Mouse (Mus musculus) left cerebral cortex, adult 11 months (tissue): Measurements from ENCODE around the gene Cyp17a1.
A peak's percentile ranks its signal among the peaks of the same experiment; 100 is the strongest.

ENCODE experiments used
- DNase-seq: peaks from one replicate; pipeline ENCODE4 v3.0.0; 2022; ENCODE audit warnings: low spot score

Gene Cyp17a1

DNA sequence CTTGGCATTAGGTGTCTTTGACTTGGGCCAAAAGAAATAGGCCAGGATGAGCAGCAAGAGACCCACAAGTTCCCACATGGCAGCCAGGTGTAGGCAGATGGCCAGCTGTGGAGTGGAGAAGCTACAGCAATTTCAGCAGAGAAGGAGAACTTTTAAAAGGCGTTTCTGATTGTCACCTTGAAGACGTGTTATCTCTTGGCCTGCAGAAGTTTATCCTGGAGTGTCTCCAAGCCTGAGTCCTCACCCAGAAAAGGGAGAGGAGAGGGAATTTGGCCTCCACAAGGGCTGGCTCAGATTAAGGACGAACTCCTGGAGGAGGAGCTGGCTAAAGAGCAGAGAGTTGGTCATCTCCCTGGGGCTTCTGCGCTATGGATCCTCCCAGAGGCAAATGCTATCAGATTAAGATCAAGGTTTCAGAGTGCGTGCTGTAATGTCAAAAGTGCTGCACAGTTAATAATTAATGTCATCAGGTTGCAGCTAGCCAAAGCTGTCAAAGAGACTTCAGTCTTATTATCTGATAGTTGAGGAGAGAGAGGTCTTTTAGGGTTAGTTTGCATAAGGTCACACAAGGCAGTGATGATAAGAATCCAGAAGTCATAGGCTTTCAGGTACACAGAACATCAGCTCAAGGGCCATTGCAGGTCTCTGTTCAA, at the start of gene Cyp17a1:
TSS of gene Cyp17a1 (minus strand) at position 407 of the 653 bp plus-strand sequence.
- DNase-seq = no peak

DNA sequence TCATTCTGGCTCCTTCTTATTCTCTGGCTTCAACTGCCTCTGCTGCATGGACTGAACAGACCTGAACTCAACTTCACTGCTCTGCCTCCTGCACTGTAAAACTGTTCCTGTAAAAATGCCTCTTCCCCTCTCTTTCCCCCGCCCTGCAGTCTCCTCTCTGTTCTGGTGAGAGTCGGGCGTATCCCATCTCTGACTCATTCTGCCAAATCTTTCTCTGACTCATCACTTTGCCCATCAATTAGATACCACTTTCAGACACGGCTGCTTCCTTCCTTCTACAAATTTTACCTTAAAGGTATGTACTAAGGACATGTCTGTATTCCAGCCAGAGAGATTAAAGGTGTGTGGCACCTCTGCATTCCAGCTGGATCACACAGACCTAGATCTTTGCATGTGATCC, 45.2 kb upstream of the Cyp17a1 start:
- no peak for DNase-seq

DNA sequence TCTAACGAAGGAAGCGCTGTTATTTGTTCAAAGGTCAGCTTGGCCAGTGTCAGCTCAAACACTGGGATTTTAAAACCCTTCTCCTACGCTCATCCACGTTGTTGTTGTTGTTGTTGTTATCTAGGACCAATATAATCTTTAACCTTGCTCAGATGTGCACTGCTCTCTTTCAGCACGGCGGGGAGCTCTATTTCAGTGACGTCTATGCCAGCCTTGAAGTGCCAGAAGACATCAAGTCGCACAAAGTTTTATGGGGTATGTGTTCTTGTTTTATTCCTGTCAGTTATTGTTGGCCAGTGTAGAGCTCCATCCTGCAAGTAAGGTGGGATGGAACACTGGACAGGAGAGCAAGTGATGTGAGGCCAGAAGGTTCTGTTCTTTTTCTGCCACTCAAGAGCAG, 42.0 kb upstream of the Cyp17a1 start:
- DNase-seq = no peak

DNA sequence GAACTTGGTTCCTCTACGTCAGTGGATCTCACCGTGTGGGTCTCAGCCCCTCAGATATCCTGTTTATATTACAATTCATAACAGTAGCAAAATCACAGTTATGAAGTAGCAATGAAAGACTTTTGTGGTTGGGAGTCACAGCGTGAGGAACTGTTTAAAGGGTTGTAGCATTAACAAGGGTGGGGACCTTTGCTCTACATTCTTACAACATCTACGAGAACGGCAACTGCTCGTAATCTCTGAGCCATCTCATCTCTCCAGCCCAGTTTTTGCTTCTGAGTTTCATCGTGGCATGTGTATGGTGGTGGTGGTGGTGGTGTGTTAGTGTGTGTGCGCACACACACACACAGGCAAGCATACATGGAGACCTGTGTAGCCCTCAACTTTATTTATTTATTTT, 41.3 kb upstream of the Cyp17a1 start:
- DNase-seq = no peak

DNA sequence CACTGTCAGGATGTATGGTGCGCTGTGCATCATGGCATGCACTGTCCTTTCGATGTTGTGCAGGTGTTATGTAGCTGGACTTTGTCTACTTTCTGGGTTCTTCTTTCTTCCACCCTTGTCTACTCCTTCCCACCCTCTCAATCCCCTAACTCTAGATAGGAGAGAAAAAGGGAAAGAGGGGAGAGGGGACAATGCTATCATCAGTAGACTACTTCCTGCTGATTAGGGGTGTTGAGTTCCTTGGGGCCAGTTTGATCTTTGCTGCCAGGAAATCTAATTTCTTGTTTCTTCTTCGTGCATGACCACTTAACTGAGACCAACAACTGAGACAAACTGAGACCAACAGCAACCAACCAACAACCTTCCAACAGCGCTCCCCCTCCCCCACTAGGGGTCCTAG, 37.6 kb upstream of the Cyp17a1 start:
- DNase-seq = no peak

DNA sequence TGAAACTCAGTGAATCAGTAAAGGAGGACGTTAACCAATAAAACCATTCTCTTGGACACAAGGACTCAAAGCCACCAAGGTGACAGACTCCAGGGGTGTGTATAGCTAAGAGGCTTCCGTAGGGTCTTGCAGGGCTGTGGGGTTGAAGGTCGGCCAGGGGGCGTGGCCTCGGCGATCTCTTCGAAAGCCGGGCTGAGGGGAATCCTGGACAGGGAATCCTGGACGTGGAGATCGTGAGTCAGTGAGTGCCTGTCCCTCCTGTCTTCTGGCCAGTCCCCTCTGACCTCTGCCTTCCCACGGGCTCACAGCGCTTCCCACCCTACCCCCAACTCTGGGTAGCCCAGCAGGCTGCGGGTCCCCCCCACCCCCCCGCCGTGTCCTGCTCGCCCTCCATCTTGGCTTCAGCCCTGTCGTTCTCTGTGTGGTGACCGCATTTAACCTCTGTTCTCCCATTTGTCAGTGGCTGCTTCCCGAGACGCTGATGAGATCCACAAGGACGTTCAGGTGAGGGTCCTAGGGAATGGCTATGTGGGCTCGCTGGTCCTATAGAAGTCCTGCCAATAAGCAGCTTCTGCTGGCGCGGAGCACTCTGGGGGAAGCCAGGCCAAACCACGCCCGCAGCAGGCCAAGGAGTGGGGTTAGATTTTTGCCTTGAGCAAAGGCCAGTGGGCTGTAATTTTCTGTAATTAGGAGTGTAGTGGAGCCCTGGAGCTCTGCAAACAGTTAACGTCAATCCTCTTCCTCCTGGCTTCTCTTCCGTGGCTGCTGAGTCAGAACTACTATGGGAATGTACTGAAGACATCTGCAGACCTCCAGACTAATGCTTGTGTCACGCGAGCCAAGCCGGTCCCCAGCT, 34.6 kb upstream of the Cyp17a1 start, which contains the start of gene As3mt:
TSS of gene As3mt (plus strand) at position 163 of the 856 bp plus-strand sequence.
- no peak for DNase-seq

DNA sequence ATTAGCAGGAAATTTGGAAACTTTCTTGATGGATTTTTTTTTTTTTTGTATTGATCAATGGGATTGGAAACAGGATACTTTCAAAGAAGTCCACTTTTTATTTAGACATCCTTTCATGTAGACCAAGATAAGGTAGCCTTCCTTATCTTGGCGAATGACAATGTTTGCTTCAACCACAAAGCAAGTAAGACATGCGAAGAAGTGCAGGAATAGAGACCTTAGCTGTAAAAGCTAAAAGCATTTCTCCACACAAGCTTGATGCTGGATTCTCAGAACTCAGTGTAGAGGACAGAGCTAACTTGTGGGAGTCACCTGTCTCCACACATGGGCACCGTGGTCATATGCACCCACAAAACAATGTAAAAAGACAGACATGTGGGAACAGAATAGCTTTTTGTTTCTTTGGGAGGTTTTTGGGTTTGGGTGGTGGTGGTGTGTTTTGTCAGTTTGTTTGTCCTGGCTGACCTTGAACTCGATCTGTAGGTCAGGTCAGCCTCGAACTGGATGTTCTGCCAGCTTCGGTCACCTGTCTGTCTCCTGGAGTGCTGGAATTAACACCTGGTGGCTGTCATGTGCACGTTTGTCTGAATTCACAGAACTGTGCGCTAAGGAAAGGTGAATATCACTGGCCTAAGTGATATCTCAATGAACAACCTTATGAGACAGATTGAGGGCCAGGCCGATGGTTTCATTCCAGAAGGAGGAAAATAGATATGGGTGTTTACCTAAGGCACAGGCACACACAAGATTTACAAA, 33.7 kb upstream of the Cyp17a1 start:
- no peak for DNase-seq

DNA sequence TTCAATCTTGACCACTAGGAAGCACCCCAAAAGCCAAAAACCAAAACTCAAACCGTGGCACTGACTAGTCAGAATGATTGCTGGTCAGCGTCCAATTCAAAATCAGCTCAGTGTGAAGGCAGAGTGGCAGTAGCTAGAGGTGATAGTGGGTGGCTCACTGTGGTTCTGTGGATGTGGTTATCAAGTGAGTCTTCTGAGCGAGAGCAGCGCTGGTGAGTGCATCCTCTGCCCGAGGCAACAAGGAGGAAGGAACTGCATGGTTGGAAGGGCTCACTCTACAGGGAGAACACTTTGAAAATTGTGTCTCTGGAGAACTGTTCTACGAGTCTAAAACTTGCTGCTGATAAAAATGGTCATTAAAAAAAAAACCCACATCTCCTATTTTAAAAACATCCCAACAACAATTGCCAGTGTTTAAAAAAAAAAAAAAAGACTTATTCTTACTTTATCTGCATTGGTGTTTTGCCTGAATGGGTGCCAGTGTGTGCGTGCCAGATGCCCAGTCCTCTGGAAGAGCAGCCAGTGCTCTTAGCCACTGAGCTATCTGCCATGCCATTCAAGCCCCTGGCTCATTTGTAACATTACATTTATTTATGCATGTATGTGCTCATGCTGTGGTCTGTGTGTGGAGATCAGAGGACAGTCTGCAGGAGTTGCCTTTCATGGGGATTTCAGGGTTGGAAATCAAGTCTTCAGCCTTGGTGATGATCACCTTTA, 33.0 kb upstream of the Cyp17a1 start:
- no peak for DNase-seq

DNA sequence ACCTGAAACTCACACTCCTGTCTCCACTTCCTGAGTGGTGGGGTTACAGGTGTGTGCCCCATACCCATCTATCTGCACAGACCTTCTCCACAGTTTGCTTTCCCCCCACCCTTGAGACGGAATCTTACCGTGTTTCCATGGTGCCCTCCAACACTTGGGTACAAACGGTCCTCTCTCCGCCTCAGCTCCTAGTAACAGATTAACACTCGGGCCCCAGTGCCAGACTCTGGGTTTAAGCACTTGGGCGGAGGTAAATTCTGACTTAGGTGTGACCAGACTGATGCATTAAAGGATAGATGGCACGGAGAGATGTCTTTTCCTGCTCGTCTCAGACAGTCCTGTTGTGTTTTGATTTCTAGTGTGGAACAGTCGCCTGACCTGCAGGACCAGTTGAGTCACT, 28.2 kb upstream of the Cyp17a1 start:
- DNase-seq = no peak

DNA sequence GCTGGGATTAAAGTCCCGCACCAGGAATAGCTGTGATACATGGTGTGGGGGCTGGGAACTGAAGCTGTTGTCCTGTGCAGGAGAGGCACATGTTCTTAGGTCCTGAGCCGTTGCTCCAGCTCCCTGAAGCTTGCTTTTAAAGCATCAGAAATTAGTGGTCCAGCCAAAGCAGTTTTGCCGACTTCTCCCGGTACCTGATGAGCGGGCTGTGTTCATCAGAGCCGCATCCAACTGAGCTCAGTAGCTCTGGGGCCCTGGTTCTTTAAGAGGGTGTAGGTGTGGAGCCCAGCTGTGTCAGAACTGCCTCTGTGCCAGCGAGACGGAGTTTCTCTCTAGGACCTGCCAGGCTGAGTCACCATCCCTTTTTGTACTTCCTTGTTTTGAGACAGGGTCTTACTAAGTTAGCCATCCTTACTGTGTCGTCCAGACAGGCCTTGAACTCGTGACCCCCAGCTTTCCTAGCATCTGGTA, 26.1 kb upstream of the Cyp17a1 start:
- DNase-seq = no peak

DNA sequence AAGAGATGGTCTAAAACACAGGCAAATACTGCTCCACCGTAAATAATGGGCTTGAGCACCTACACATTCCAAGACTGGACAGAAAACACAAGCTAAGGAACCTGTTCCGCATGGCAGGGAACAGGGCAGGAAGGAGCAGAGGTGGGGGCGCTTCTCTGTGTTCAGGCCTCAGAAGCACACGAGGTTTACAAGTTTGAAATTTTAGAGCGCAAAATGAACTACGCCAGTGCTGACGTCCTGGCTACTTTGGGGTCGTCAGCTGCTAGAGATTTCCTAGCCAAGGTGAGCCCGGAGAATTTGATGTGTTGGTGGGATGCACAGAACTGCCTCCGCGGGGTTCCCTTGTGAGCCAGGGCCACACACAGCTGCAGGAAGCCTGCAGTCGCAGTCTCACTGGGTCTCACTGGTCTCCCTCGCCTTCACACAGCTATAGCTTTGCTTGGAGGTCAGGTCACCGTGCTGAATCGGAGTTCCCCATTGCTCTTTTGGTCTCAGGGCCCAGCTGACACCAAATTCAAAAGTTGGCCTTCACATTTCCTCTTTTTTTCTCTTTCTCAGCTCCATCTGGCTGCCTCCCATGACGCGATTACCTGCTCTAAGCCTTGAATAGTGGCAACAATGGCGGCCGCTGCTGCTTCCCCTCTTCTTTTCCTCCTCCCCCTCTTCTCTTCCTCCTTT, 25.0 kb upstream of the Cyp17a1 start:
- no peak for DNase-seq

DNA sequence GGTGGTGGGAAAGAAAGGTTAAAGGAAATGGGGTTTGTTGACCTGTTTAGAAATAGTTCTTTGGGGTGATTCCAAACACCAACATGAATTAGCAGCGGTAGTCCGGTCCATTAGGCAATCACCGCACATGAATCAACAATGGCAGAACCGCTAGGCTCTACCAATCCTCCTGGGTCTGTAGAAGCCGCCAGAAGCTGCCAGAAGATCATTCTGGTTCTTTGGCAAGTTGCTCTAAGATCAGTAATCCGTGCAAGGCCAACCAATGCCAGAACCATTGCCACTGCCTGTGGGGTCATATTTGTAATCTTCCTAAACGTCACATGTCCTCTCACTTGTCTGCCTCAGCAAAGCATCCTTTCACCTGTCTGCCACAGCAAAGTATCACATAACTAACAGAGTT, 24.0 kb upstream of the Cyp17a1 start:
- no peak for DNase-seq

DNA sequence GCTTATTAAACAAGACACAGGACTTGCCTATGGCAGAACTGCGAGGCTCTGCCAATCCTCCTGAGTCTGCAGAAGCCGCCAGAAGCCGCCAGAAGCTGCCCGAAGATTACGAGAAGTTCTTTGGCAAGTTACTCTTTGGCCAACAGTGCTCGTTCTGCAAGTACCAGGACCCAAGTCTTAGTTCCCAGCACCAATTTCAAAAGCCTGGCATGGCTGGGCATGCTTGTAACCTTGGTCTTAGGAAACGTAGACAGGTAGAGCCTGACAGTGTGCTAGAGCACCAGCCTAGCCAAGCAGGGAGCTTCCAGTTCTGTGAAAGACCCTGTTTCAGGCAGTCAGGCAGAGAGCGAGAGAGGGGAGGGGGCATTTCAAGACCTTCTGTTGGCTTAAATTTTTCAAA, 23.5 kb upstream of the Cyp17a1 start:
- no peak for DNase-seq

DNA sequence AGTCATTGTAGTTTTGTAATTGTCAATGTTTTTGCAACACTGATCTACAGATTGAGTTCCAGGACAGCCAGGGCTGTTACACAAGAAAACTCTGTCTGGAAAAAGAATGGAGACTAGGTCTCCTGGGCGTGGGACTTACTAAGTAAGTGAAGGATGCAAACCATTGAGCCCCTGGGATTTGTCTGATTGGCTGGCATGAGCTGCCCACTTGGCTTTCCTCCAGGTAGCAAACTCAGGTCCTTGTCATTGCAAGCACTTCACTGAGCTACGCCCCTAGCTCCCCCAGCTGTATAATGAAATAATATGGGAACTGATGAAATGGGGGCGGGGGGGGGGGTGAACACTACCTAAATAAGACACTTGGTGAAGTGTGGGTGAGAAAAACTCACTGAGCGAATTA, 20.2 kb upstream of the Cyp17a1 start:
- no peak for DNase-seq

DNA sequence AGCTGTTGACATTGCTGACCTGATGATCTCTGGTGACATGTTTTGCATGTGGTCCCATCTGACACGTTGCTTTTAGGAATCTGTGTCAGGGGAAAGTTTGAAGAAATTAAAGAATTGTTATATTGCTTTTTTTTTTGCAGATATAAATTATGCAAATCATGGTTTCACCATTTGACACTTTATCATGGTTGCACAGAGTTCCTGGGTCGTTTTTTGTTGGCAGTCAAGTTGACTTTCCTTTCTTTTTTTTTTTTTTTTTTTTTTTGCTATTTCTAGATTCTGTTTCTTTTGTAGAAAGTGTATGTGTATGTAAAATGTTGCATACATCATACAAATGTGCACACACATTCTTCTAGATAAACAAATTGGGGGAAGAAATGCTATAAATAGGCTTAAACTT, 18.1 kb upstream of the Cyp17a1 start:
- no peak for DNase-seq

DNA sequence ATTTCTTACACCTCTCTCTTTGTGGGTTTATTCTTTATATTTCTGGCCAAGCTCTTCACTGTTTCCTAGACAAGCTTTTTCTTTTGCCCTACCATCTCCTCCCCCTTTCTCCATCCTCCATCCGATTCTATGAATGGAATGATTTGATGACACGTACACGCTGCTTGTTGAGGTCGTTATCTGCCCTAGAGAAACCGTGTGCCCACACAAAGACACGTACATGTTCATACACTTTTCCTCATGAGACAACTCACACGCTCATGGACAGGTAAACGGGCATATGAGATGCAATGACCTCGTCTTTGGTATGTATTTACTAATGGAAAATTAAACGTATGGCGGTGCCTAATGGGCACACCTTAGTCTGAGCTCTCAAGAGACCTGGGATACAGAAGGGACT, 17.4 kb upstream of the Cyp17a1 start:
- no peak for DNase-seq

DNA sequence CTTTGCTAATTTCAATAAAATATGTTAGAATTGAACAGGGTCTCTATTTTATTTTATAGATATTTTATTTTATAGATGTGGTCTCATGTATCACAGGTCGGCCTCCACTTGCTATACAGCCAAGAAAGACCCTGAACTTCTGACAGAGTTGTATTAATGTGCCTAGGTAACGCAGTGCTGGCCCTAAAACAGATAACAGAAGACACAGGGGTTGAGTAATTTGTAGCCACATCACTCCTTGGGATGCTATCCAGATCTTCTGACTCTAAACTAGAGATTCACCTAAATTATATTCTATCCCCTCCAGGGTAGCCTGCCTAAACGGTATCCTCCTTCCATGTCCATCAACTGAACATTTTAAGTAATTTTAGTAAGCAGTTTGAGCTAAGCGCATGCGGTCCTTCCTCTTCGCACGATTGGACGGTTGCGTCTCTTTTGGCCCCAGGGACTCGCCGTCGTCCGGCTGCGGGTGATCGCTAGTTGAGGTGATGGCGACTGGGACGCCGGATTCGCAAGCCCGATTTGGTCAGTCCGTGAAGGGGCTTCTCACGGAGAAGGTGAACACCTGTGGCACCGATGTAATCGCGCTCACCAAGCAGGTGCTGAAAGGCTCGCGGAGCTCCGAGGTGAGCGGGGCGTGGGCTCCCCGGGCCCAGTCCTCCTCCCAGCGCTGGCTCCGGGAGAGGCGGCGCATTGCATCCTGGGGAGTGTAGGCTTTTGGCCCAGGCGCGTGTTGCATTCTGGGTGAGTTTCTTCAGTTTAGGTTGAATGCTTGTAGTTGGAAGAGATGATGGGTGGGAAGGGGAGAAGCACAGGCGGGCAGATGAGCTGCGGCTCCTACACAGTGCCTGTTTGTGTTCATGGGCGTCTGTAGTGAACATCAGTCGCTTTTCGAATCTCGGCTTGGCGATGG, 16.7 kb upstream of the Cyp17a1 start, which contains the start of gene Borcs7:
TSS of gene Borcs7 (plus strand) at position 447 of the 913 bp plus-strand sequence.
- peak; percentile 80 for DNase-seq

DNA sequence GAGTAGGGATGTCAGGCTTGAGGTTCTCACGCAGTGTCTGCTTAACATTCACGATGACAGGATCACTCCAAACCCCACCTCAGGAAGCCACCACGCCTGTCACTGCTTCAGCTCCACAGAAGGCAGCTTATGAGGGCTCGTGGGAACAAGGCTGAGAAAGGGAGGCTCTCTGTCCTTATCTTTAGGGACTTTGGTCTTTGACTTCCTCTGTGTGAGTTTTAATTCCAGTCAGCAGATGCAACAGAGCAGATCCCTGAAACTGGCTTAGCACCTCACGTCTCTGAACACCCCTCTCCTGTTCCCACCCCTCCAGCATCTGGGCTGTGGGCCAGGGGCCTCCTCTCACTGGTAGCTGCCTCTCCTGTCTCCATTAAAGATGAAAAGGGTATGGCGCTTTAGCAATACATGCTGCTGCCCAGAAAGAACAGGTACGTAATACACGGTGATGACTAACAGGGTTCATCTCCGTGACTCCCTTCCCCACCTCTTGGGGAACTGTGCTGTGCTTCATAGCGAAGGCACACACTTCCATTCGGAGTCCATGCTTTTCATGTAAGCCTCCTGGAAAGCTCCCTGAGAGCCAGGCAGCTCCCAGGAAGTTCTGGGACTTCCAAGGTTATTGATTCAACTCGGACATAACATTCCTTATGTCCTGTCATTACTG, 6.9 kb upstream of the Cyp17a1 start:
- no peak for DNase-seq

DNA sequence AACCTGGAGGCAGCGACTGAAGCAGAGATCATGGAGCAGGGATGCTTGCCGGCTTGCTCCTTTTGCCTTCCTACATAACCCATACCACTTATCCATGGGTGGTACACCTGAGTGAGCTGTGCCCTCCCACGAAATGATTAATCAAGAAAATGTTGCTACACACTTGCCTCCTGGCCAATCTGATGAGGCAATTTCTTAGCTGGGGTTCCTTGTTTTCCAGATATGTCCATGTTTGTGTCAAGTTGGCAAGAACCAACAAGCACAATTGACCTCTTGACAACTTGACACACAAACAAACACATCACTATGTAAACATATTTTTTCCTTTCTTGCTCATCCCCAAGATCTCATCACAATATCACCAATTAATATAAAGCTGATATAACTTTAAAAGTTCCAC, 2.7 kb upstream of the Cyp17a1 start:
- no peak for DNase-seq

DNA sequence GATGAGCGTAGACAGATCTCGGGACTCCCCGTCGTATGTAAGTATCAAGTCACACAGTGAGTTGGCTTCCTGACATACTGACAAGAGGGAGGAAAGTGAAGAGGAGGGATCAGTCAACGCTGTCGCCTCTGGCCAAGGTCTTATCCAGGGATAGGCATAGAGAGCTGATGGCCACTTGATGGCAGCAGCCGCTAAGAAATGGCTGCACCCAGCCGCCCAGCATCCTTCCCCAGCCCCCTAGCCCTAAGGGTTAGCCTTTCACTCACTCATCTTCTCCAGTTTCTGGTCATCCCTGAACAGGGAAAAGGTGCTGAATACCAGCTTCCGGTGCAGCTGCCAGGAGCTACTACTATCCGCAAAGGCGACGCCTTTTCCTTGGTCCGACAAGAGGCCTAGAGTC, 2.3 kb downstream of the Cyp17a1 start:
- DNase-seq = no peak
